Mouse (Mus musculus) MEL (cell line): ENCODE results near the gene Mettl17. TPM values are rescaled to one million over a fixed set of nuclear protein-coding genes. Genes with fewer than 3 reads are reported as not detected.

ENCODE experiments used
- DNase-seq: peaks from one replicate; pipeline ENCODE4 v3.0.0; 2011; ENCODE audit warnings: low read depth, low spot score
- H3K27ac ChIP-seq: 2 replicates; pipeline ENCODE4 v1.5.1; 2012; ENCODE audit warnings: low read depth, mild to moderate bottlenecking, control low read depth, low read length, moderate library complexity; ENCODE audit not compliant: control insufficient read depth
- H3K27me3 ChIP-seq, 2 experiments: fragments of 150-350 bp in 1 of 2; sonication (generic) in 1 of 2; 2 replicates each; pipeline ENCODE4 v1.6.1; 2012; ENCODE audit warnings: low read length in 2 of 2, mild to moderate bottlenecking in 2 of 2, improper control_type of control experiment in 1 of 2, moderate library complexity in 1 of 2; ENCODE audit not compliant: insufficient read depth in 2 of 2, control insufficient read depth in 1 of 2
- H3K36me3 ChIP-seq, 2 experiments: 2 replicates each; pipeline ENCODE4 v1.6.1; 2012 to 2014; ENCODE audit warnings: low read length in 2 of 2, improper control_type of control experiment in 1 of 2, inconsistent platforms in 1 of 2, mild to moderate bottlenecking in 1 of 2; ENCODE audit not compliant: insufficient read depth in 2 of 2, control insufficient read depth in 1 of 2
- H3K4me1 ChIP-seq, 2 experiments: fragments of 150-350 bp in 1 of 2; sonication (generic) in 1 of 2; 2 replicates each; pipeline ENCODE4 v1.6.1; 2012; ENCODE audit warnings: low read length in 2 of 2, improper control_type of control experiment in 1 of 2, mild to moderate bottlenecking in 1 of 2; ENCODE audit not compliant: insufficient read depth in 2 of 2, control insufficient read depth in 1 of 2
- H3K4me3 ChIP-seq, 2 experiments: fragments of 150-350 bp in 1 of 2; sonication (generic) in 1 of 2; 2 replicates each; pipeline ENCODE4 v1.5.1; 2012; ENCODE audit warnings: low read depth in 2 of 2, low read length in 2 of 2, mild to moderate bottlenecking in 2 of 2, moderate library complexity in 2 of 2, control low read depth in 1 of 2, improper control_type of control experiment in 1 of 2; ENCODE audit not compliant: control insufficient read depth in 1 of 2, insufficient read depth in 1 of 2
- H3K79me2 ChIP-seq: 2 replicates; pipeline ENCODE4 v1.6.1; 2012; ENCODE audit warnings: mild to moderate bottlenecking, low read length, moderate library complexity; ENCODE audit not compliant: control insufficient read depth, poor library complexity, insufficient read depth
- H3K9ac ChIP-seq: 2 replicates; pipeline ENCODE4 v1.6.1; 2012; ENCODE audit warnings: low read depth, mild to moderate bottlenecking, control low read depth, low read length, moderate library complexity; ENCODE audit not compliant: control insufficient read depth, poor library complexity, severe bottlenecking
- H3K9me3 ChIP-seq: fragments of 150-350 bp; sonication (generic); replicated peaks from 2 replicates; pipeline ENCODE4 v1.6.1; 2012; ENCODE audit warnings: mild to moderate bottlenecking, low read length, improper control_type of control experiment, moderate library complexity; ENCODE audit not compliant: insufficient read depth
- BHLHE40 ChIP-seq: IDR thresholded peaks from 2 replicates; pipeline ENCODE4 v1.6.1; 2012; ENCODE audit warnings: low read depth, mild to moderate bottlenecking, inconsistent platforms, low read length, improper control_type of control experiment, borderline replicate concordance
- CHD2 ChIP-seq: IDR thresholded peaks from 2 replicates; pipeline ENCODE4 v1.6.1; 2011; ENCODE audit warnings: low read length, improper control_type of control experiment
- ELF1 ChIP-seq: IDR thresholded peaks from 2 replicates; pipeline ENCODE4 v1.6.1; 2014; ENCODE audit warnings: low read depth, mild to moderate bottlenecking, inconsistent platforms, low read length, improper control_type of control experiment, moderate library complexity
- EP300 ChIP-seq, 2 experiments: IDR thresholded peaks; 2 replicates each; pipeline ENCODE4 v1.6.1; 2011; ENCODE audit warnings: improper control_type of control experiment in 2 of 2, low read length in 2 of 2, low read depth in 1 of 2, mild to moderate bottlenecking in 1 of 2
- ETS1 ChIP-seq: IDR thresholded peaks from 2 replicates; pipeline ENCODE4 v1.6.1; 2012; ENCODE audit warnings: low read depth, mild to moderate bottlenecking, inconsistent platforms, low read length, improper control_type of control experiment, moderate library complexity
- GATA1 ChIP-seq: IDR thresholded peaks from 2 replicates; pipeline ENCODE4 v1.6.1; 2011; ENCODE audit warnings: low read depth, low read length, improper control_type of control experiment
- KAT2A ChIP-seq: conservative IDR thresholded peaks from 2 replicates; pipeline ENCODE4 v1.6.1; 2012; ENCODE audit warnings: low read depth, low read length, improper control_type of control experiment, inconsistent platforms
- MAFK ChIP-seq: IDR thresholded peaks from 2 replicates; pipeline ENCODE4 v1.6.1; 2011; ENCODE audit warnings: low read depth, mild to moderate bottlenecking, low read length, improper control_type of control experiment, borderline replicate concordance
- MEF2A ChIP-seq: IDR thresholded peaks from 2 replicates; pipeline ENCODE4 v1.6.1; 2014; ENCODE audit warnings: low read depth, mild to moderate bottlenecking, inconsistent platforms, low read length, improper control_type of control experiment; ENCODE audit not compliant: poor library complexity, insufficient replicate concordance, severe bottlenecking; ENCODE audit errors: extremely low read depth
- MYB ChIP-seq: IDR thresholded peaks from 2 replicates; pipeline ENCODE4 v1.6.1; 2011; ENCODE audit warnings: mild to moderate bottlenecking, low read depth, low read length, improper control_type of control experiment
- MYC ChIP-seq: IDR thresholded peaks from 2 replicates; pipeline ENCODE4 v1.6.1; 2011; ENCODE audit warnings: low read depth, mild to moderate bottlenecking, low read length, improper control_type of control experiment, moderate library complexity
- POLR2A ChIP-seq, 2 experiments: IDR thresholded peaks; 2 replicates each; pipeline ENCODE4 v1.6.1; 2011 to 2012; ENCODE audit warnings: low read length in 2 of 2, mild to moderate bottlenecking in 2 of 2, control low read depth in 1 of 2, improper control_type of control experiment in 1 of 2, low read depth in 1 of 2, moderate library complexity in 1 of 2; ENCODE audit not compliant: control insufficient read depth in 1 of 2, insufficient read depth in 1 of 2, poor library complexity in 1 of 2
- POLR2AphosphoS2 ChIP-seq: IDR thresholded peaks from 2 replicates; pipeline ENCODE4 v1.6.1; 2011; ENCODE audit warnings: low read length, improper control_type of control experiment
- RAD21 ChIP-seq: IDR thresholded peaks from 2 replicates; pipeline ENCODE4 v1.6.1; 2011; ENCODE audit warnings: mild to moderate bottlenecking, low read depth, low read length, improper control_type of control experiment
- TCF12 ChIP-seq: IDR thresholded peaks from 2 replicates; pipeline ENCODE4 v1.6.1; 2014; ENCODE audit warnings: low read depth, mild to moderate bottlenecking, inconsistent platforms, low read length, improper control_type of control experiment, moderate library complexity
- USF2 ChIP-seq, 2 experiments: IDR thresholded peaks; 2 replicates each; pipeline ENCODE4 v1.6.1; 2011 to 2012; ENCODE audit warnings: improper control_type of control experiment in 2 of 2, low read length in 2 of 2, borderline replicate concordance in 1 of 2, inconsistent platforms in 1 of 2, low read depth in 1 of 2, mild to moderate bottlenecking in 1 of 2; ENCODE audit not compliant: insufficient read depth in 1 of 2
- ZMIZ1 ChIP-seq: IDR thresholded peaks from 2 replicates; pipeline ENCODE4 v1.6.1; 2012; ENCODE audit warnings: low read depth, mild to moderate bottlenecking, inconsistent platforms, low read length, improper control_type of control experiment, moderate library complexity
- ZNF384 ChIP-seq: IDR thresholded peaks from 2 replicates; pipeline ENCODE4 v1.6.1; 2012; ENCODE audit warnings: low read depth, mild to moderate bottlenecking, inconsistent platforms, low read length, improper control_type of control experiment
- polyA plus RNA-seq, 2 experiments: library from polyadenylated mRNA; stranded (reverse) in 1 of 2; unstranded in 1 of 2; fragments of >175 nt in 1 of 2; fragments of >200 nt in 1 of 2; gene quantifications; 2 replicates each; pipeline versions ENCODE4 v1.2.1 to v1.2.4; 2012; ENCODE audit warnings: low replicate concordance in 2 of 2, low read depth in 1 of 2; ENCODE audit not compliant: insufficient read length in 2 of 2, insufficient read depth in 1 of 2, missing spikeins in 1 of 2
- total RNA-seq: library from RNA; depleted of rRNA; stranded (reverse); fragments of 300-350 nt; gene quantifications from 2 replicates; pipeline ENCODE4 v1.2.3, GENCODE M21; 2012

Gene Mettl17
- total and polyA plus RNA-seq, 3 experiments: 28.3 to 54.4 TPM; not detected in 1

GRCm38 (mm10) chr14:51918966-51919365 is 34.3 kb downstream of the Mettl17 start:
- no peaks in the 10 kb centered on the region for H3K27me3 ChIP-seq
- no peaks in the 10 kb centered on the region for H3K9me3 ChIP-seq
- H3K9ac ChIP-seq: no peak overlapping the region
- H3K79me2 ChIP-seq: no peaks in the 10 kb centered on the region
- H3K27ac ChIP-seq: no peak overlapping the region
- DNase-seq: no peak
- TF ChIP-seq EP300 (IDR thresholded peaks at IDR 0.05; ENCODE audit: low read depth in 1 of 2, low read length in 2 of 2): no peak
- no peak for TF ChIP-seq MAFK
- TF ChIP-seq MYC: no peak
- TF ChIP-seq BHLHE40: no peak
- no peak for TF ChIP-seq USF2 (IDR thresholded peaks at IDR 0.05; ENCODE audit: borderline replicate concordance in 1 of 2, insufficient read depth in 1 of 2, low read depth in 1 of 2, low read length in 2 of 2)
- TF ChIP-seq GATA1: no peak
- TF ChIP-seq ZMIZ1: no peak
- TF ChIP-seq KAT2A: no peak
- TF ChIP-seq MYB: no peak
- TF ChIP-seq ETS1: no peak
- H3K4me1 ChIP-seq: peaks cover 2 to 9% of the 10 kb centered on the region in 2 experiments
- H3K36me3 ChIP-seq: peaks cover 0 to 5% of the 10 kb centered on the region in 2 experiments; a peak in 2 of 4 replicates
- no peak overlapping the region for H3K4me3 ChIP-seq

DNA sequence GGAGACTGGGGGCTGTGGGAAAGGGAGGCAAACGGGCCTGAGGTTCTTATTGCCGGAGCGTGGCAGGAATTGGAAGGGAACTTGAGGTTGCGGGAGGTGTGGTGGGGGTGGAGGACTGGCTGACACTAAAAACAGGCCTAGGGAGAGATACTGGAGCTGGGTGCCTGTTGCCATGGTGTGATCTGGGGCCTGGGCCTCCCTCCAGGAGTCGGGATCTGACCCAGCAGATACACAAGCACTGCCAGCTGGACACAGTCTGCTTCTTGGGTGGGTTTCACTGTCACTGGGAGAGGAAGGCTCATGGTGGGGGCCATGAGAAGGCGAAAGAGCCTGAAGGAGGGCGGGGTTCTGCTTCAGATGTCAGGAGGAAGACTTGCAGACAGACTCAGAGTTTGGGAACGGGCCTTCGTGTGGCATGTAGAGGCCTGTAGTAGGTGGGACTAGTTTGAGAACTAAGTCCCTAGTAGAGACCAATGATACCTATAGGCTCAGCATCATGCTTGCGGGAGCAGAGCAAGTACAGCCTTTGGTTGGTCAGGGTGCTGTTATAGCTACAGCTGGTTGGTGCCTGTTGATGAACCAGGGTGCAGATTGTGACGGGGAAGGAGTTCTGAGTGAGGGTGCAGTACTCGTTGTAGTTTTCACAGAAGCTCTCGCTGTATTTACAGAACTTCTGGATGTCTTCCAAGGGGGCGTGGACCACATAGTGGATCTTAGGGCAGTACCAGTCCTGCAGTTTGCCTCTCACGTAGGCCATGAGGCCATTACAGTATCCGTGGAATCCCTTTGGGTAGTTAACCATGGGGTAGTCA is 37.3 kb downstream of the Mettl17 start:
- TF ChIP-seq MEF2A: no peak
- no peak for TF ChIP-seq TCF12
- no peak for TF ChIP-seq CHD2
- no peak for TF ChIP-seq POLR2AphosphoS2
- no peak for TF ChIP-seq RAD21
- no peak for TF ChIP-seq ETS1
- no peak for TF ChIP-seq ZNF384
- TF ChIP-seq ELF1: no peak
- no peak for TF ChIP-seq POLR2A (IDR thresholded peaks at IDR 0.05; ENCODE audit: control insufficient read depth in 1 of 2, insufficient read depth in 1 of 2, low read depth in 1 of 2, low read length in 2 of 2, poor library complexity in 1 of 2)
- Histone ChIP-seq H3K36me3 (no peaks in the 10 kb centered on the region), H3K79me2 (no peaks in the 10 kb centered on the region), H3K9me3 (no peaks in the 10 kb centered on the region), H3K9ac (no peak overlapping the region), H3K4me1 (no peaks in the 10 kb centered on the region), H3K4me3 (no peak overlapping the region), H3K27me3 (no peaks in the 10 kb centered on the region), H3K27ac (no peak overlapping the region)
- DNase-seq: no peak
